Mouse (Mus musculus): ENCODE measurements at regions not wholly inside any gene's neighbourhood (a gene's known extent, or its start where the extent isn't known, plus 50 kb on each side); places are given as distances from the start of the nearest gene placed in this dataset.

GRCm38 (mm10) chr11:16683538-16683937, 68.5 kb upstream of the Egfr start:
- in situ Hi-C loops (cut with MboI; ENCODE audit: low pct_ligation_motif_present, low pct_unique_long_range_greater_than_20kb, low sequenced_read_pairs) (no loop called here), dilution Hi-C loops (cut with MboI; ENCODE audit: extremely low pct_ligation_motif_present, extremely low pct_unique_long_range_greater_than_20kb, low sequenced_read_pairs) (no loop called here)
- Histone ChIP-seq H3K4me3 (replicated peaks in 1 of 3; ENCODE audit: low read depth in 2 of 3, low read length in 2 of 3, poor library complexity in 1 of 3) (no peak overlapping the region), H3K9me3 (replicated peaks; ENCODE audit: low read length) (no peaks in the 10 kb centered on the region), H3K9ac (ENCODE audit: insufficient read depth, low read depth) (no peak overlapping the region), H3K27me3 (replicated peaks) (no peaks in the 10 kb centered on the region), H3K27ac (ENCODE audit: insufficient read depth, low read depth) (no peak overlapping the region), H3K79me2 (replicated peaks; ENCODE audit: control insufficient read depth, extremely low read depth, insufficient read depth, poor library complexity, severe bottlenecking) (no peaks in the 10 kb centered on the region), H3K4me1 (ENCODE audit: control insufficient read depth in 1 of 2, insufficient read depth in 2 of 2) (no peaks in the 10 kb centered on the region), H3K36me3 (replicated peaks in 1 of 2; ENCODE audit: control insufficient read depth in 1 of 2, insufficient read depth in 1 of 2, low read length in 1 of 2) (no peaks in the 10 kb centered on the region), H3K4me2 (ENCODE audit: insufficient read depth, low read depth, poor library complexity, severe bottlenecking) (no peak overlapping the region)
- no peak for DNase-seq (ENCODE audit: extremely low read depth)
- TF ChIP-seq RCOR1 (conservative IDR thresholded peaks at IDR 0.05; ENCODE audit: low read depth, low read length) (no peak), MXI1 (IDR thresholded peaks at IDR 0.05; ENCODE audit: low read depth, low read length) (no peak), GABPA (IDR thresholded peaks at IDR 0.05; ENCODE audit: insufficient replicate concordance, low read depth, low read length) (no peak), SMC3 (IDR thresholded peaks at IDR 0.05; ENCODE audit: low read depth, low read length) (no peak), TCF12 (IDR thresholded peaks at IDR 0.05; ENCODE audit: low read depth, low read length) (no peak), CHD1 (IDR thresholded peaks at IDR 0.05; ENCODE audit: low read depth, low read length) (no peak), MYC (IDR thresholded peaks at IDR 0.05; ENCODE audit: low read depth, low read length) (no peak), ZKSCAN1 (IDR thresholded peaks at IDR 0.05; ENCODE audit: borderline replicate concordance, low read depth, low read length) (no peak), MAZ (IDR thresholded peaks at IDR 0.05; ENCODE audit: low read depth, low read length) (no peak), USF2 (conservative IDR thresholded peaks at IDR 0.05; ENCODE audit: low read depth, low read length) (no peak), JUND (conservative IDR thresholded peaks at IDR 0.05; ENCODE audit: low read depth, low read length) (no peak), POLR2A (IDR thresholded peaks at IDR 0.05; ENCODE audit: low read depth, low read length) (no peak), UBTF (IDR thresholded peaks at IDR 0.05; ENCODE audit: low read depth, low read length) (no peak), MEF2A (IDR thresholded peaks at IDR 0.05; ENCODE audit: borderline replicate concordance, low read depth, low read length) (no peak), USF1 (IDR thresholded peaks at IDR 0.05; ENCODE audit: low read depth, low read length) (no peak), ZC3H11A (IDR thresholded peaks at IDR 0.05; ENCODE audit: low read depth, low read length) (no peak), EP300 (IDR thresholded peaks at IDR 0.05; ENCODE audit: low read length) (no peak), HCFC1 (IDR thresholded peaks at IDR 0.05; ENCODE audit: low read depth, low read length) (no peak)

- dilution Hi-C loops (cut with MboI; ENCODE audit: extremely low pct_ligation_motif_present, extremely low pct_unique_long_range_greater_than_20kb, low sequenced_read_pairs), result no loop called here
- Histone ChIP-seq H3K27ac (ENCODE audit: insufficient read depth, low read depth) (no peak overlapping the region), H3K9ac (ENCODE audit: insufficient read depth, low read depth) (no peak overlapping the region), H3K36me3 (replicated peaks in 1 of 2; ENCODE audit: control insufficient read depth in 1 of 2, insufficient read depth in 1 of 2, low read length in 1 of 2) (no peaks in the 10 kb centered on the region), H3K9me3 (replicated peaks; ENCODE audit: low read length) (no peaks in the 10 kb centered on the region), H3K4me3 (replicated peaks in 1 of 3; ENCODE audit: low read depth in 2 of 3, low read length in 2 of 3, poor library complexity in 1 of 3) (no peak overlapping the region), H3K4me1 (ENCODE audit: control insufficient read depth in 1 of 2, insufficient read depth in 2 of 2) (peaks cover 4 to 11% of the 10 kb centered on the region in 2 experiments; a peak in 2 of 4 replicates), H3K79me2 (replicated peaks; ENCODE audit: control insufficient read depth, extremely low read depth, insufficient read depth, poor library complexity, severe bottlenecking) (no peaks in the 10 kb centered on the region), H3K27me3 (replicated peaks) (no peaks in the 10 kb centered on the region), H3K4me2 (ENCODE audit: insufficient read depth, low read depth, poor library complexity, severe bottlenecking) (no peak overlapping the region)
- DNase-seq (ENCODE audit: extremely low read depth), result no peak
- TF ChIP-seq NELFE (IDR thresholded peaks at IDR 0.05; ENCODE audit: low read depth, low read length), result no peak
- no peak for TF ChIP-seq POLR2AphosphoS2 (IDR thresholded peaks at IDR 0.05; ENCODE audit: low read depth, low read length)
- no peak for TF ChIP-seq JUND (conservative IDR thresholded peaks at IDR 0.05; ENCODE audit: low read depth, low read length)
- no peak for TF ChIP-seq PAX5 (IDR thresholded peaks at IDR 0.05; ENCODE audit: low read length)
- TF ChIP-seq UBTF (IDR thresholded peaks at IDR 0.05; ENCODE audit: low read depth, low read length), result no peak
- no peak for TF ChIP-seq CHD2 (IDR thresholded peaks at IDR 0.05; ENCODE audit: low read length)
- TF ChIP-seq MAFK (IDR thresholded peaks at IDR 0.05; ENCODE audit: insufficient replicate concordance, low read length), result no peak
- TF ChIP-seq USF1 (IDR thresholded peaks at IDR 0.05; ENCODE audit: low read depth, low read length), result no peak
- no peak for TF ChIP-seq RCOR1 (conservative IDR thresholded peaks at IDR 0.05; ENCODE audit: low read depth, low read length)
- in situ Hi-C loops (cut with MboI; ENCODE audit: low pct_ligation_motif_present, low pct_unique_long_range_greater_than_20kb, low sequenced_read_pairs), result no loop called here
These were observed 56.4 kb upstream of the Egfr start for GRCm38 (mm10) chr11:16695596-16695995.
